Mouse (Mus musculus) midbrain, embryonic 12.5 days (tissue): ENCODE data around the gene Scarb1. TPM values are rescaled to one million over a fixed set of nuclear protein-coding genes. Genes with fewer than 3 reads are reported as not detected.

Source experiments
- ATAC-seq: fragments of 200-750 bp; cut with Nextera tagmentation; 2 replicates; pipeline ENCODE4 v1.8.0; 2017; ENCODE audit warnings: low read depth, moderate TSS enrichment, moderate library complexity; ENCODE audit not compliant: low FRiP score
- H3K27ac ChIP-seq: fragments of 300-500 bp; sonication (generic); replicated peaks from 2 replicates; pipeline ENCODE4 v1.5.1; 2016; ENCODE audit warnings: mild to moderate bottlenecking
- H3K27me3 ChIP-seq: fragments of 300-500 bp; sonication (generic); 2 replicates; pipeline ENCODE4 v1.6.1; 2016; ENCODE audit warnings: mild to moderate bottlenecking
- H3K36me3 ChIP-seq: fragments of 300-500 bp; sonication (generic); 2 replicates; pipeline ENCODE4 v1.6.1; 2016
- H3K4me1 ChIP-seq: fragments of 300-500 bp; sonication (generic); 2 replicates; pipeline ENCODE4 v1.6.1; 2016
- H3K4me2 ChIP-seq: fragments of 300-500 bp; sonication (generic); replicated peaks from 2 replicates; pipeline ENCODE4 v1.6.1; 2016; ENCODE audit warnings: mild to moderate bottlenecking, moderate library complexity
- H3K4me3 ChIP-seq: fragments of 300-500 bp; sonication (generic); 2 replicates; pipeline ENCODE4 v1.5.1; 2016; ENCODE audit warnings: mild to moderate bottlenecking
- H3K9ac ChIP-seq: fragments of 300-500 bp; sonication (generic); replicated peaks from 2 replicates; pipeline ENCODE4 v1.6.1; 2016; ENCODE audit warnings: mild to moderate bottlenecking, moderate library complexity
- H3K9me3 ChIP-seq: fragments of 300-500 bp; sonication (generic); 2 replicates; pipeline ENCODE4 v1.6.1; 2016; ENCODE audit warnings: mild to moderate bottlenecking
- WGBS: fragments of 180-500 bp; shearing (Covaris S2); methylation state at CpG from one replicate; pipeline ENCODE4 v1.1.7; 2016; 5-methylcytosine and 5-hydroxymethylcytosine counted together
- polyA plus RNA-seq: library from polyadenylated mRNA; unstranded; fragments of >200 nt; fragmentation: Nextera tagmentation; extraction: Ambion mirVana; gene quantifications from 2 replicates; pipeline ENCODE4 v1.2.1, GENCODE M21; 2016

Gene Scarb1
- polyA plus RNA-seq, 1 experiment from 2014 or later = 27.8 TPM

- Histone ChIP-seq H3K9me3 (no peaks in the 10 kb centered on the region), H3K27me3 (peaks cover 9% of the 10 kb centered on the region; the same call in 1 of the 2 replicates), H3K9ac (no peak overlapping the region), H3K4me2 (no peak overlapping the region), H3K27ac (no peak overlapping the region), H3K36me3 (no peaks in the 10 kb centered on the region), H3K4me3 (no peak overlapping the region), H3K4me1 (peaks cover 27% of the 10 kb centered on the region)
- ATAC-seq = no peak
- 82% methylated on average over 10 of the region's 10 CpGs for WGBS
Observed at GRCm38 (mm10) chr5:125272231-125272988, 68.5 kb downstream of the Scarb1 start.

GRCm38 (mm10) chr5:125271531-125272203, 69.2 kb downstream of the Scarb1 start:
- Histone ChIP-seq H3K4me2 (no peak overlapping the region), H3K4me3 (no peak overlapping the region), H3K27ac (no peak overlapping the region), H3K4me1 (peaks cover 32% of the 10 kb centered on the region), H3K9me3 (no peaks in the 10 kb centered on the region), H3K9ac (no peak overlapping the region), H3K36me3 (no peaks in the 10 kb centered on the region), H3K27me3 (peaks cover 9% of the 10 kb centered on the region; the same call in 1 of the 2 replicates)
- 10% methylated on average over 15 of the region's 15 CpGs for WGBS
- ATAC-seq = no peak

- H3K27ac ChIP-seq = no peak overlapping the region
- no peaks in the 10 kb centered on the region for H3K36me3 ChIP-seq
- no peak overlapping the region for H3K9ac ChIP-seq
- H3K9me3 ChIP-seq = no peaks in the 10 kb centered on the region
- H3K4me1 ChIP-seq = peaks cover 32% of the 10 kb centered on the region
- H3K4me3 ChIP-seq = no peak overlapping the region
- 16% methylated on average over 12 of the region's 12 CpGs for WGBS
- peaks cover 9% of the 10 kb centered on the region; the same call in 1 of the 2 replicates for H3K27me3 ChIP-seq
- no peak overlapping the region for H3K4me2 ChIP-seq
- ATAC-seq = no peak
Observed at GRCm38 (mm10) chr5:125270587-125271130, 70.2 kb downstream of the Scarb1 start.

GRCm38 (mm10) chr5:125269836-125270235, 71.1 kb downstream of the Scarb1 start:
- no peaks in the 10 kb centered on the region for H3K9me3 ChIP-seq
- H3K27ac ChIP-seq = no peak overlapping the region
- peaks cover 34% of the 10 kb centered on the region for H3K4me1 ChIP-seq
- ATAC-seq = no peak
- H3K36me3 ChIP-seq = no peaks in the 10 kb centered on the region
- peaks cover 9% of the 10 kb centered on the region; the same call in 1 of the 2 replicates for H3K27me3 ChIP-seq
- no peak overlapping the region for H3K4me2 ChIP-seq
- WGBS = 90% methylated on average over 7 of the region's 7 CpGs
- no peak overlapping the region for H3K9ac ChIP-seq
- no peak overlapping the region for H3K4me3 ChIP-seq

GRCm38 (mm10) chr5:125269399-125269798, 71.5 kb downstream of the Scarb1 start:
- WGBS = 85% methylated on average over 8 of the region's 8 CpGs
- no peak for ATAC-seq
- Histone ChIP-seq H3K9ac (no peak overlapping the region), H3K4me2 (no peak overlapping the region), H3K36me3 (no peaks in the 10 kb centered on the region), H3K27me3 (peaks cover 9% of the 10 kb centered on the region; the same call in 1 of the 2 replicates), H3K27ac (no peak overlapping the region), H3K4me3 (no peak overlapping the region), H3K9me3 (no peaks in the 10 kb centered on the region), H3K4me1 (peaks cover 39% of the 10 kb centered on the region)

- peaks cover 9% of the 10 kb centered on the region; the same call in 1 of the 2 replicates for H3K27me3 ChIP-seq
- no peaks in the 10 kb centered on the region for H3K9me3 ChIP-seq
- peak overlapping the region; percentile 79 for H3K27ac ChIP-seq
- H3K4me2 ChIP-seq = no peak overlapping the region
- peaks cover 33% of the 10 kb centered on the region for H3K4me1 ChIP-seq
- 0 out of 2 replicates have a peak overlapping the region, but pooled peaks have one; percentile 11 for H3K9ac ChIP-seq
- H3K36me3 ChIP-seq = no peaks in the 10 kb centered on the region
- ATAC-seq = no peak
- 16% methylated on average over 10 of the region's 10 CpGs for whole genome bisulfite sequencing
- no peak overlapping the region for H3K4me3 ChIP-seq
Observed at GRCm38 (mm10) chr5:125268033-125268765, 72.7 kb downstream of the Scarb1 start.

GRCm38 (mm10) chr5:125267150-125267961, 73.5 kb downstream of the Scarb1 start:
- 47% methylated on average over 35 of the region's 35 CpGs for WGBS

GRCm38 (mm10) chr5:125266128-125266527, 74.8 kb downstream of the Scarb1 start:
- Histone ChIP-seq H3K27me3 (peaks cover 9% of the 10 kb centered on the region; the same call in 1 of the 2 replicates), H3K4me1 (peaks cover 33% of the 10 kb centered on the region), H3K9ac (no peak overlapping the region), H3K4me2 (no peak overlapping the region), H3K36me3 (no peaks in the 10 kb centered on the region), H3K4me3 (no peak overlapping the region), H3K9me3 (no peaks in the 10 kb centered on the region), H3K27ac (no peak overlapping the region)
- no peak for ATAC-seq
- 86% methylated on average over 9 of the region's 9 CpGs for WGBS

More at GRCm38 (mm10) chr5:125267150-125267961, 73.5 kb downstream of the Scarb1 start:
- Histone ChIP-seq H3K9me3 (no peaks in the 10 kb centered on the region), H3K4me1 (peaks cover 35% of the 10 kb centered on the region), H3K27ac (peak overlapping the region; percentile 79), H3K4me3 (no peak overlapping the region), H3K4me2 (peak overlapping the region; percentile 31), H3K27me3 (peaks cover 9% of the 10 kb centered on the region; the same call in 1 of the 2 replicates), H3K9ac (0 out of 2 replicates have a peak overlapping the region, but pooled peaks have one; percentile 34), H3K36me3 (no peaks in the 10 kb centered on the region)
- no peak for ATAC-seq

- H3K4me1 ChIP-seq = peaks cover 31% of the 10 kb centered on the region
- no peak overlapping the region for H3K4me3 ChIP-seq
- WGBS = 66% methylated on average over 17 of the region's 17 CpGs
- ATAC-seq = no peak
- 0 out of 2 replicates have a peak overlapping the region, but pooled peaks have one; percentile 11 for H3K9ac ChIP-seq
- no peak overlapping the region for H3K4me2 ChIP-seq
- H3K27ac ChIP-seq = peak overlapping the region; percentile 52
- no peaks in the 10 kb centered on the region for H3K36me3 ChIP-seq
- no peaks in the 10 kb centered on the region for H3K9me3 ChIP-seq
- peaks cover 9% of the 10 kb centered on the region; the same call in 1 of the 2 replicates for H3K27me3 ChIP-seq
Observed at GRCm38 (mm10) chr5:125264700-125265099, 76.2 kb downstream of the Scarb1 start.

GRCm38 (mm10) chr5:125262578-125262977, 78.3 kb downstream of the Scarb1 start:
- no peaks in the 10 kb centered on the region for H3K36me3 ChIP-seq
- peak overlapping the region; percentile 40; the same call in 1 of the 2 replicates for H3K27ac ChIP-seq
- peaks cover 20% of the 10 kb centered on the region for H3K4me1 ChIP-seq
- no peaks in the 10 kb centered on the region for H3K27me3 ChIP-seq
- no peaks in the 10 kb centered on the region for H3K9me3 ChIP-seq
- H3K4me2 ChIP-seq = no peak overlapping the region
- no peak overlapping the region for H3K4me3 ChIP-seq
- no peak; the same call in 1 of the 2 replicates for ATAC-seq
- H3K9ac ChIP-seq = no peak overlapping the region
- 48% methylated on average over 7 of the region's 7 CpGs for whole genome bisulfite sequencing

- Histone ChIP-seq H3K4me2 (no peak overlapping the region), H3K4me1 (no peaks in the 10 kb centered on the region), H3K9me3 (no peaks in the 10 kb centered on the region), H3K4me3 (no peak overlapping the region), H3K27me3 (no peaks in the 10 kb centered on the region), H3K27ac (no peak overlapping the region), H3K36me3 (no peaks in the 10 kb centered on the region), H3K9ac (no peak overlapping the region)
- ATAC-seq = no peak
- WGBS = 88% methylated on average over 3 of the region's 5 CpGs
Observed at GRCm38 (mm10) chr5:125253917-125254316, 87.0 kb downstream of the Scarb1 start.
